Mouse (Mus musculus): Measurements from ENCODE around the gene Vmp1. TPM values are rescaled to one million over a fixed set of nuclear protein-coding genes. Genes with fewer than 3 reads are reported as not detected.

Vmp1 gene
- polyA plus RNA-seq, 1 experiment = 525 TPM

DNA sequence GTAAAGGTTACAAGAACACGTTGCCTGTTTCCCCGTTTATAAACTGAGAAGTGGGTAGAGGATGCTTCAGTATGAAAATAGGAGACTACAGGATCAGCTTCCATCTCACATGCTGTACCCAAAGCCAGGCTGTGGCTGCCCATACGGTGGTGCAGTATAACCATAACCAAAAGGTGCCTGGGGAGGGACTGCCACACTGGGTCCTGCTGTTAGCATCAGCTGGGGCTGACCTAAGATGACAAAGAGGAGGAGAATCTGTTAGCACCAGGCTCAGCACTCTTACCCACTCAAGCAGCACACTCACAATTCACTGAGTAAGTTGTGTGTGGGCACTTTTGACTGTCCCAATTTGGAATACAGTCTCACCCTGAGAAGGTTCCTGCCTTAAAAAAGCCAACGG lies 11.8 kb upstream of the Vmp1 start:
- peaks cover 4% of the 10 kb centered on the region; the same call in 1 of the 2 replicates for H3K4me1 ChIP-seq (ENCODE audit: control insufficient read depth, insufficient read depth, low read length)
- no peak overlapping the region for H3K4me3 ChIP-seq (ENCODE audit: insufficient read depth, low read length)
- TF ChIP-seq CTCF (IDR thresholded peaks at IDR 0.05; ENCODE audit: borderline replicate concordance, insufficient read depth, low read length) (no peak), POLR2A (IDR thresholded peaks at IDR 0.05; ENCODE audit: low read depth, low read length) (no peak)
- 0 out of 2 replicates have a peak overlapping the region, but pooled peaks have one; percentile 6 for H3K27ac ChIP-seq (ENCODE audit: insufficient read depth, low read length)

DNA sequence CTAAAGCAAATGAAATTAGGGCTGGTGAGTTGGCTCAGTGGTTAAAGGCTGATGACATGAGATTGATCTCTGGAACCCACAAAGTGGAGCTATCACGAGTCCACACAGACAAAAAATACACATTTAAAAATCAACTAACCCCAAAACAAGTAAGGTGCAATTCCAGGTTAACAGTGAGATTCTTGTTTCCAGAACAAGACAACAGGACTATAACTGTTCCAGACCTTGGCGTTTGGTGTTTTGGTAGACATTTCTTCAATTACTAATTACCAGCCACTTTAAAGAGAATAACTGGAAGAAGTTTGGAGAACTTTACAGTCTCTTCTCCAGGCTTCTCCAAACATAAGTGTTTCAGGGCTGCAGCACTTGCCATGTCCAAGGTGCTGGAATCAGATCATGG lies 8.9 kb upstream of the Vmp1 start:
- Histone ChIP-seq H3K27ac (ENCODE audit: insufficient read depth, low read length) (peak overlapping the region; percentile 100), H3K4me3 (ENCODE audit: insufficient read depth, low read length) (no peak overlapping the region), H3K4me1 (ENCODE audit: control insufficient read depth, insufficient read depth, low read length) (peaks cover 4% of the 10 kb centered on the region; the same call in 1 of the 2 replicates)
- TF ChIP-seq CTCF (IDR thresholded peaks at IDR 0.05; ENCODE audit: borderline replicate concordance, insufficient read depth, low read length) (no peak), POLR2A (IDR thresholded peaks at IDR 0.05; ENCODE audit: low read depth, low read length) (no peak)

DNA sequence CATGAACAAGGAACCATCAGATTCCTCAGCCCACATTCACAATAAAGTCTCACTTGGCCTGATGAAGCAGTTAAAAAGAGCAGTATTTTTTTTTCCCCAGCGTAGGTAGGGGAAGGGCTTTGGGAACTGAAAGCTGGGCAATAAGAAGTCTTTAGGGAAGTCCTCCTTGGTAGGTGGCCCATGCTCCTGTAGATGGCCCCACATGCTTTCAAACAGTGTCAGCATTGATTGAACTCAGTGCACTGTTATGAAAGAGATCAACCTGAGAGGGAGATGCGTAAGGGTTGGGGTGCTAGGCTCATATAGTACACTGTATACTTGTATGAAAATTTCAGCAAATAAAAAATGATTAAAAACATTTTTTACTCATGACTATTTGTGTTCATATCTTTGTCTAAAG lies 8.3 kb upstream of the Vmp1 start:
- Histone ChIP-seq H3K27ac (ENCODE audit: insufficient read depth, low read length) (peak overlapping the region; percentile 100), H3K4me1 (ENCODE audit: control insufficient read depth, insufficient read depth, low read length) (peaks cover 6% of the 10 kb centered on the region; the same call in 1 of the 2 replicates), H3K4me3 (ENCODE audit: insufficient read depth, low read length) (no peak overlapping the region)
- TF ChIP-seq POLR2A (IDR thresholded peaks at IDR 0.05; ENCODE audit: low read depth, low read length) (no peak), CTCF (IDR thresholded peaks at IDR 0.05; ENCODE audit: borderline replicate concordance, insufficient read depth, low read length) (no peak)

DNA sequence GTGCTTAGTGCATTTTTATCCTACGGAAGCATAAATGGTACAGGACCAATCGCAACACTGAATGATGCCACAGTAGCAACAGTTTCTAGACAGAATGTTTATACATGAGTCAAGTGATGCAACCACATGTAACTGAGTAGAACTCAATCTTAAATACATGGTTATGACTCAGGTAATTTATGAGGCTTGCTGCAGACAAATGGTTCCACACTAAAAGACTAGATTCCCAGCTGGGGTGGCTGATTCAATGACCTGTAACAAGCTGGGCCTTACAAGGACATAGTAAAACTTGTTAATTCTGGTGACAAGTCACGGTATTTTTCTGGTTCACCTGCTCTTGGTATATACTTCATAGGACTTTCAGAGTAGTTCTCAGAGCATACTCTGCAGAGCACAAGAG lies 7.8 kb upstream of the Vmp1 start:
- TF ChIP-seq CTCF (IDR thresholded peaks at IDR 0.05; ENCODE audit: borderline replicate concordance, insufficient read depth, low read length) = no peak
- Histone ChIP-seq H3K4me3 (ENCODE audit: insufficient read depth, low read length) (no peak overlapping the region), H3K4me1 (ENCODE audit: control insufficient read depth, insufficient read depth, low read length) (peaks cover 8% of the 10 kb centered on the region), H3K27ac (ENCODE audit: insufficient read depth, low read length) (peak overlapping the region; percentile 100)

DNA sequence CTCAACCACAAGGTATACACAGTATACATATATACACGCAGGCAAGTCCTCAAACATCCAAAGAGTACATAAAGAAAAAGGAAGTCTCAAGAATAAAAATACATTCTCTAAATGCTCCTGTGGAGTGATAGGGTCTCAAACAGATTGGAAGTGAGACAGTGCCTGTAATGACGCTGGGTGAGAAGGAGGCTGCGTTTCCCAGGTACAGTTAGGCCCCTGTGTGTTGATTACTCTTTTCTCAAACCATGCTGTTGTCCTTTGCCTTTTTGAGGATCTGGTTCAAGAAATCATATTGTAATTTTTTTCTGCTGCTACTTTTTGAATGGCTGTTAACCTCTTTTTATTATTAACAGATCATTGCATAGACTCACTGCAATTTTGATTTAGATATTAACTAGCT lies 6.7 kb upstream of the Vmp1 start:
- Histone ChIP-seq H3K4me3 (ENCODE audit: insufficient read depth, low read length) (no peak overlapping the region), H3K27ac (ENCODE audit: insufficient read depth, low read length) (peak overlapping the region; percentile 100), H3K4me1 (ENCODE audit: control insufficient read depth, insufficient read depth, low read length) (peaks cover 12% of the 10 kb centered on the region)
- TF ChIP-seq CTCF (IDR thresholded peaks at IDR 0.05; ENCODE audit: borderline replicate concordance, insufficient read depth, low read length) = no peak
- no peak for TF ChIP-seq POLR2A (IDR thresholded peaks at IDR 0.05; ENCODE audit: low read depth, low read length)

DNA sequence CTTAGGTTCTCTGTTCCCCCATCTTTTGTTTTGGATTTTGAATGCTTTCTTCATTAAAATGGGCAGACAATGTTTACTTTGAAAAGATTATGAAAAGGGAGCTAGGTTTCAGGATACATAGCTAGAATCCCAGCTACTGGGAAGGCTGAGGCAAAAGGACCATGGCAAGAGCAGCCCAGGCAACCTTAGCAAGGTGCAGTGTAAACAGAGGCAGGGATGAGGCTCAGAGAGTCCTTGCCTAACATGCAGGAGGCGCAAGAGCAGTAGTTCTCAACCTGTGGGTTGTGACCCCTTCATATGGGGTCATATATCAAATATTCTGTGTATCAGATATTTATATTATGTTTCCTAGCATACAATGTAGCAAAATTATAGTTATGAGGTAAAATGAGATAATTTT lies 1.7 kb upstream of the Vmp1 start:
- Histone ChIP-seq H3K27ac (ENCODE audit: insufficient read depth, low read length) (no peak overlapping the region), H3K4me3 (ENCODE audit: insufficient read depth, low read length) (peak overlapping the region; percentile 5; the same call in 1 of the 2 replicates), H3K4me1 (ENCODE audit: control insufficient read depth, insufficient read depth, low read length) (peaks cover 10% of the 10 kb centered on the region; the same call in 1 of the 2 replicates)
- no peak for TF ChIP-seq CTCF (IDR thresholded peaks at IDR 0.05; ENCODE audit: borderline replicate concordance, insufficient read depth, low read length)
- TF ChIP-seq POLR2A (IDR thresholded peaks at IDR 0.05; ENCODE audit: low read depth, low read length) = no peak

DNA sequence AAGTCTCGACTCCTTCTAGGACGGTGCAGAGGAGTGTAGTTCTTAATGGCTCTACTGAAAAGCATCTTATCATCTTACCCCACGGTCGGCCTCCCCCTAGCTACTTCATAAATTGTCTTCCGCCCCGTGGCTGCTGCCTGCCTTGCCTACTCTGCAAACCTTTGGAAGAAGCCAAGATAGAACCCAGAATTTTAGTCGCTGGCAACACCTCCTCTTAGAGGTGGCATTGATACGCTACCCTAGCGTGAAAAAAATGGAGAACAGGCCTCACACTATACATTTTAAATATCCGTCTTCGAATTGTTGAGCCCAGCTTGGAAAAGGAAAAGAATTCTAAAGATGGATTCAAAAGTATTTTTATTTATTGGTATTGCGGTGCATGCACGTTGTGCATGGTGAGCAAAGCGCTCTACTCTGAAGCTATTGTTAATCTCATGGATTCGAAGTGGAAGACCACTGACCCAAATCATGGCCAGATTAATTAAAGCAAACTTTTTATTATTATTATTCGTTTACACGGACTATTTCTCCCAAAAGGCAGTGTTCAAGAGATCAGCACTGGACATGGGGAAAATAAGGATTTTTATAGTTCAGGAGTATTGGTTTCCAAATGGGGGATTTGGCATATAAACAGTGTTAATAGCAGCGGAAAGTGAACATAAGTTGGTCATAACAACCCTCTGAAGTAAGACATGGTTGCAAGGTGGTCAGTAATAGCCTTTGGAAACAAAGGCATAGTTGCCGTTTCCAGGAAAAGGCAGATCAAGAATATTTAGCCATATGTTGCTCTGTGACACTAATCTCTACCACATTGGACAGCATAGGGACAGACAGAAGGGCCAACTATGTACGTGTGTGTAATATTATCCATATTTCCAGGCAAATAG lies 733 bp upstream of the Vmp1 start:
- H3K4me1 ChIP-seq (ENCODE audit: control insufficient read depth, insufficient read depth, low read length) = peaks cover 10% of the 10 kb centered on the region; the same call in 1 of the 2 replicates
- TF ChIP-seq CTCF (IDR thresholded peaks at IDR 0.05; ENCODE audit: borderline replicate concordance, insufficient read depth, low read length) (no peak), POLR2A (IDR thresholded peaks at IDR 0.05; ENCODE audit: low read depth, low read length) (no peak; the same call in 1 of the 2 replicates)
- H3K4me3 ChIP-seq (ENCODE audit: insufficient read depth, low read length) = peak overlapping the region; percentile 92
- H3K27ac ChIP-seq (ENCODE audit: insufficient read depth, low read length) = peak overlapping the region; percentile 62

DNA sequence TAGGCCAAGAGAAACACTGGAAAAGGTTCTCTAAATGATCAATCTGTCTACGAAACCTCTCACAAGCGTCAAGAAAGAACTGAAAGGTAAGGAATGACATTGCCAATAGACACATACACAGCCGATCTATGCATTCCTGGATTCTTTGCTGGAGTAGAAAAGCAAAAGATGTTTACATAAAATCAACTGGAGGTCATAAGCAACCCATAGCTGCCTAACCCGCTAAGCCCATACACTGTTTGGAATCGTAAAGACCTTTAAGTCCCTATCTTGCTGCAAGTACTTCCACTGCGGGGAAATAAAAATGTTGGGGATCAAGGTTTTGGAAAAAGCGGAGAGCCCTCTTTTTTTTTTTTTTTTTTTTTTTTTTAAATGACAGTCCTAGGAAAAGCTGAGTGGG lies 775 bp downstream of the Vmp1 start:
- Histone ChIP-seq H3K4me1 (ENCODE audit: control insufficient read depth, insufficient read depth, low read length) (peaks cover 10% of the 10 kb centered on the region; the same call in 1 of the 2 replicates), H3K4me3 (ENCODE audit: insufficient read depth, low read length) (peak overlapping the region; percentile 92), H3K27ac (ENCODE audit: insufficient read depth, low read length) (no peak overlapping the region)
- no peak for TF ChIP-seq POLR2A (IDR thresholded peaks at IDR 0.05; ENCODE audit: low read depth, low read length)
- TF ChIP-seq CTCF (IDR thresholded peaks at IDR 0.05; ENCODE audit: borderline replicate concordance, insufficient read depth, low read length) = no peak

DNA sequence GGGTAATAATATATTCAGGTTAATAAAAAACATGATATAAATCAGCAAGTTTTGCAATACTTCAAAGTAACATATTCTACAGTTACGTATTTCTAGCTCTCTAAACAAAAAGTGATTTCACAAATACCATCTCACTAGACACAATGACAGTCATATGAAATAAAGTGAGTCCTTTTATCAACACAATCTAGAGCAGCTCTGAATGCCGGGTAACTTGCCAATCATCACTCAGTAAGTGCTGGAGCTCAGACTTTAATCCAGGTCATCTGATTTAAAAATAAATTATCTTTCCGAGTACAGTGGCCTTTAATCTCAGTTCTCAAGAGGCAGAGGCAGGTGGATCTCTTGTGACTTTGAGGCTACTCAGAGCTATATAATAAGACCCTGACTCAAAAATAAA lies 2.2 kb downstream of the Vmp1 start:
- Histone ChIP-seq H3K27ac (ENCODE audit: insufficient read depth, low read length) (no peak overlapping the region), H3K4me1 (ENCODE audit: control insufficient read depth, insufficient read depth, low read length) (peaks cover 6% of the 10 kb centered on the region; the same call in 1 of the 2 replicates), H3K4me3 (ENCODE audit: insufficient read depth, low read length) (no peak overlapping the region)
- TF ChIP-seq POLR2A (IDR thresholded peaks at IDR 0.05; ENCODE audit: low read depth, low read length) (no peak), CTCF (IDR thresholded peaks at IDR 0.05; ENCODE audit: borderline replicate concordance, insufficient read depth, low read length) (no peak)

DNA sequence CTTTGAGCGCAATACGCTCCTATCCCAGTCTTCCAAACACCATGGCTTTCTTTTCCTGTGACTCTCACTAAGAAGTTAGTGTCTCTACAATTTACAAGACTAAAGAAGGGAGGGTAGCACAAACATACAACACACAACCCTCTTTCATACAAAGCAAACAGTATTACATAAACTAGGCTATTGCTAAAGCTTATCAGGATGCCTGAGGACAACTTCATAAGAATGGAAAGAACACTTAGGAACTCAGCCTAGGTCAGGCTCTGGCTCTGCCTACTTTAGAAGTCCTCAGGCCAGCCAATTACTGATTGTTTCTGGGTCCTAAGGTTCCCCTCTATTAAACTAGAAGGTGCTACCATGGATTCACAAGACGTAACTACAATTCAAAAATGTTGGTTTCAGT lies 2.9 kb downstream of the Vmp1 start:
- Histone ChIP-seq H3K4me1 (ENCODE audit: control insufficient read depth, insufficient read depth, low read length) (peaks cover 3% of the 10 kb centered on the region; the same call in 1 of the 2 replicates), H3K27ac (ENCODE audit: insufficient read depth, low read length) (no peak overlapping the region), H3K4me3 (ENCODE audit: insufficient read depth, low read length) (no peak overlapping the region)
- TF ChIP-seq CTCF (IDR thresholded peaks at IDR 0.05; ENCODE audit: borderline replicate concordance, insufficient read depth, low read length) = no peak
- TF ChIP-seq POLR2A (IDR thresholded peaks at IDR 0.05; ENCODE audit: low read depth, low read length) = no peak
